Mouse (Mus musculus) midbrain, embryonic 16.5 days (tissue): ENCODE measurements around the gene Kcnk15. TPM values are rescaled to one million over a fixed set of nuclear protein-coding genes. Genes with fewer than 3 reads are reported as not detected.

Experiments
- ATAC-seq: fragments of 200-750 bp; cut with Nextera tagmentation; 2 replicates; pipeline ENCODE4 v1.8.0; 2017; ENCODE audit warnings: moderate TSS enrichment
- H3K27ac ChIP-seq: fragments of 300-500 bp; sonication (generic); 2 replicates; pipeline ENCODE4 v1.5.1; 2014; ENCODE audit warnings: mild to moderate bottlenecking, low read length, mixed read lengths
- H3K27me3 ChIP-seq: fragments of 300-500 bp; sonication (generic); 2 replicates; pipeline ENCODE4 v1.6.1; 2014; ENCODE audit warnings: low read depth, low read length, mixed read lengths; ENCODE audit not compliant: control insufficient read depth, insufficient read depth
- H3K36me3 ChIP-seq: fragments of 300-500 bp; sonication (generic); 2 replicates; pipeline ENCODE4 v1.6.1; 2014; ENCODE audit warnings: mild to moderate bottlenecking, low read length, moderate library complexity, mixed read lengths; ENCODE audit not compliant: control insufficient read depth, insufficient read depth
- H3K4me1 ChIP-seq: fragments of 300-500 bp; sonication (generic); 2 replicates; pipeline ENCODE4 v1.6.1; 2014; ENCODE audit warnings: mild to moderate bottlenecking, low read length, mixed read lengths; ENCODE audit not compliant: control insufficient read depth, insufficient read depth
- H3K4me2 ChIP-seq: fragments of 300-500 bp; sonication (generic); 2 replicates; pipeline ENCODE4 v1.6.1; 2014; ENCODE audit warnings: mild to moderate bottlenecking, low read length, mixed read lengths
- H3K4me3 ChIP-seq: fragments of 300-500 bp; sonication (generic); 2 replicates; pipeline ENCODE4 v1.5.1; 2014; ENCODE audit warnings: low read depth, mild to moderate bottlenecking, low read length, moderate library complexity, mixed read lengths
- H3K9ac ChIP-seq: fragments of 300-500 bp; sonication (generic); 2 replicates; pipeline ENCODE4 v1.6.1; 2014; ENCODE audit warnings: low read depth, low read length, mixed read lengths
- H3K9me3 ChIP-seq: fragments of 300-500 bp; sonication (generic); replicated peaks from 2 replicates; pipeline ENCODE4 v1.6.1; 2014; ENCODE audit warnings: mild to moderate bottlenecking, low read length, mixed read lengths; ENCODE audit not compliant: control insufficient read depth, poor library complexity, severe bottlenecking
- WGBS: fragments of 180-500 bp; shearing (Covaris S2); extraction: QIAGEN DNeasy Blood & Tissue Kit; methylation state at CpG from one replicate; pipeline ENCODE4 v1.1.7; 2014; 5-methylcytosine and 5-hydroxymethylcytosine counted together
- polyA plus RNA-seq: library from polyadenylated mRNA; unstranded; fragments of >200 nt; fragmentation: Nextera tagmentation; extraction: Ambion mirVana; gene quantifications from 2 replicates; pipeline ENCODE4 v1.2.1, GENCODE M21; 2015

The Kcnk15 gene
- polyA plus RNA-seq, 1 experiment from 2014 or later = 0.33 TPM

DNA sequence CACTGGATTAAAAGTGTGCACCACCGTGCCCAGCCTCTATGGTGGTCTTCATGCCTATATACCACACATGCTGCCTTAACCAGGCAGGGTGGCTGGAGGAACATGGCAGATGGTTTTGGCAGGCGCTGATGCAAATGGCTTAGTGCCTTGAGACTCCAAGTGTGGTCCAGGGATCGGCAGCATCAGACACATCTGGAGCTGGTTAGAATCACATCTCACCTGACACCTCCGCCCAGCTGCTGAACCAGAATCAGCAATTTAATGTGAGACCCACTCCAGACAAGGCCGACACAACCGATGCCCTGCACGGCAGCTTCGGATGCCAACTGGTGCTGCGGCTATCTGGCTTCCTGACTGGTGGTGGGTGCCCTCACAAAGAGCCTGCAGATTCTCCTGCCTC is 12.6 kb downstream of the Kcnk15 start:
- Histone ChIP-seq H3K9me3 (no peaks in the 10 kb centered on the region), H3K4me3 (no peak overlapping the region), H3K27ac (no peak overlapping the region), H3K27me3 (no peaks in the 10 kb centered on the region), H3K4me2 (no peak overlapping the region), H3K4me1 (no peaks in the 10 kb centered on the region), H3K9ac (no peak overlapping the region), H3K36me3 (peaks cover 8% of the 10 kb centered on the region; the same call in 1 of the 2 replicates)
- 90% methylated on average over 9 of the region's 9 CpGs for WGBS
- no peak for ATAC-seq

DNA sequence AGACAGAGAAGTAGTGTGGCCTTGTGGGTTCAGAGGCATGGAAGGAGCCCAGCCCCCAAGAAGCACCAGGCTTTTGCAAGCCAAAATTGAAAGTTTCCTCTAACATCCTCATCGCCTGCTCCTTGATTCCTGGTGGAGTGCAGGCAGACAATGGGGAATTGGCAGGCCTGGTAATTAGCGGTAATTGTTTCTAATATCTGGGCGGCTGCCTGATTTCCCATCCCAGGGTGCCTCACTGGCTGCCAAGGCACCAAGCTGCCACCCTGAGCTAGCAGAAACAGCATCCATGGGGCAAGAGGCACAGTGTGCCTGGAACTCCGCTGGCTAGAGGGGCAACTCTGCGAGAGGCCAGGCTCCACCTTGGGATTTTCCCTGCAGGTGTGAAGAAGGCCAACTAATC is 16.3 kb downstream of the Kcnk15 start:
- H3K4me3 ChIP-seq = no peak overlapping the region
- no peak overlapping the region for H3K9ac ChIP-seq
- H3K4me1 ChIP-seq = peaks cover 2% of the 10 kb centered on the region; the same call in 1 of the 2 replicates
- no peak for ATAC-seq
- WGBS = 51% methylated on average over 5 of the region's 5 CpGs
- no peaks in the 10 kb centered on the region for H3K9me3 ChIP-seq
- H3K27ac ChIP-seq = no peak overlapping the region
- no peak overlapping the region for H3K4me2 ChIP-seq
- H3K27me3 ChIP-seq = no peaks in the 10 kb centered on the region
- H3K36me3 ChIP-seq = no peaks in the 10 kb centered on the region

DNA sequence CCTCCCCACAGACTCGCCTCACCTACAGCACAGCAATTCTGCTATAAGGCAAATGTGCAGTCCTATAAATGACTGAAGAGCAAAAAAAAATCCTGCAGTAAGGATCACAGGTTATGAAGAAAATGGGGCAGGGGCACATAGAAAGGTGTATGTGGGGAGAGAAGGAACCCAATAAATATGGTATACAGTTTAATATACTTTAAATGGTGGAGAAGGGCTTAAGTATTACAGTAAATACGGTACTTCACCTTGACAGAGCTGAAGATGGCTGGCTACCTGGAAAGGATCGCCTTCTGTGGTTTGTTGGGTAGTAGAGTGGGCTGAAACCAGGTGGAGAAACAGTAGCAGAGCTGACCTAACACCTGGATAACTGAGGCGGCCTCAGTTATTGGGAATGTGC is 17.8 kb downstream of the Kcnk15 start:
- Histone ChIP-seq H3K9me3 (no peaks in the 10 kb centered on the region), H3K4me1 (peaks cover 16% of the 10 kb centered on the region; the same call in 1 of the 2 replicates), H3K36me3 (no peaks in the 10 kb centered on the region), H3K4me3 (no peak overlapping the region), H3K9ac (no peak overlapping the region), H3K27ac (no peak overlapping the region), H3K27me3 (no peaks in the 10 kb centered on the region), H3K4me2 (no peak overlapping the region)
- ATAC-seq = no peak
- 81% methylated on average over 4 of the region's 4 CpGs for WGBS

DNA sequence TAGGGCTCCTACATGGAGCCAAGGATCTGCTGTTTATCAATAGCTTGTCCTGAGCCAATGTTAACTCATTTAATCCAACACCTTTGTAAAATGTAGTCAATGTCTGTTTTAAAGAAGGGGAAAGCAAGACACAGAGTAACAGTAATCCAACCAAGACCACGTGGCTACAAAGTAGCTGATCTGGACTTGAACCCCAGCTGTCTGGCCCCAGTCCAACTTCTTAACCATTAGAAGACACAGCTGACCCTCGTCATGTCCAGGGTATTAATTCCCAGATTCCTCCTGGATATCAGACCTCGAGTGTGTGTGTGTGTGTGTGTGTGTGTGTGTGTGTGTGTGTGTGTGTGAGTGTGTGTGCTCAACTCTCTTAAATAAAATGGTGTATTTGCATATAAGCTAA is 18.5 kb downstream of the Kcnk15 start:
- no peak overlapping the region for H3K9ac ChIP-seq
- no peaks in the 10 kb centered on the region for H3K27me3 ChIP-seq
- 47% methylated on average over 3 of the region's 3 CpGs for WGBS
- no peak for ATAC-seq
- no peak overlapping the region for H3K4me2 ChIP-seq
- H3K9me3 ChIP-seq = no peaks in the 10 kb centered on the region
- H3K4me3 ChIP-seq = no peak overlapping the region
- no peaks in the 10 kb centered on the region for H3K36me3 ChIP-seq
- no peak overlapping the region for H3K27ac ChIP-seq
- peaks cover 18% of the 10 kb centered on the region for H3K4me1 ChIP-seq

DNA sequence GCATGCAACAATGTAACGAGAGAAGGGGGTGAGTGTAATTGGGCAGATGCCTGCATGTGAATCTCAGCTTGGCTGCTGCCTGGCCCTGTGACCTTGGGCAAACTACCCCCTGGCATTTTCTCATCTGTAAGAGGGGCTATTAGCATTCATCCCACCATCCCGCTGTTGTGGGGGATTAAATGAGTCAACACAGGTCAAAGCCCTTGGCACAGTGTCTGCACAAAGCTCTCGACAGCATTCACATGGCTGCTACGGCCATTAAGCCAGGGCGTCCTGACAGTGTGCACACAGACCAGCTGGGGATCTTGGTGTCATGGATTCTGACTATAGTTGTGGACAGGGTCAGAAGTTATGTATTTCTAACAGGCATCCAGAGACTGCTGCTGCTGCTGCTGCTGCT is 21.4 kb downstream of the Kcnk15 start:
- Histone ChIP-seq H3K9ac (peak overlapping the region; percentile 11), H3K9me3 (no peaks in the 10 kb centered on the region), H3K36me3 (no peaks in the 10 kb centered on the region), H3K4me2 (no peak overlapping the region), H3K4me1 (peaks cover 23% of the 10 kb centered on the region), H3K4me3 (no peak overlapping the region), H3K27ac (peak overlapping the region; percentile 2; the same call in 1 of the 2 replicates), H3K27me3 (no peaks in the 10 kb centered on the region)
- WGBS = 9% methylated on average over 5 of the region's 5 CpGs
- peak; percentile 54; the same call in 1 of the 2 replicates for ATAC-seq

DNA sequence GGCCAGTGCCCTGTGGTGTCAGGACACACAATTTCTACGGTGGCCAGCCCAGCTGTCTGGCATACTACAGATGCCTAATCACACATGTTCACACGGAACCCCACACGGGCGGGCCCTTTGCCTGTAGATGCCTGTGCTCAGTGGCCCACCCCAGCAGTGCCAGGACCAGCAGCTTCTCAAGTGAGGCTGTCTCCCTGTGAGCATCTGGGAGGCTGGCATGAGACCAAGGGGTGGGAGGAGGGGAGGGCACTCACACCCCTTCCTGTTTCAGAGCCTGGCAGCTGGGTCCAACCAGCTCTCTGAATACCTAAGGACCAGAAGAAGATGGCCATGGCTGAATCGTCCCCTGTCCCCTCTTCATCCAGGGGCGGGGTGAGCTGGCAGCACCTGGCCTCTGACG is 22.0 kb downstream of the Kcnk15 start:
- H3K4me2 ChIP-seq = no peak overlapping the region
- 57% methylated on average over 7 of the region's 7 CpGs for WGBS
- peaks cover 23% of the 10 kb centered on the region for H3K4me1 ChIP-seq
- peak; percentile 63 for ATAC-seq
- 0 out of 2 replicates have a peak overlapping the region, but pooled peaks have one; percentile 2 for H3K27ac ChIP-seq
- no peaks in the 10 kb centered on the region for H3K27me3 ChIP-seq
- no peaks in the 10 kb centered on the region for H3K36me3 ChIP-seq
- H3K9me3 ChIP-seq = no peaks in the 10 kb centered on the region
- H3K9ac ChIP-seq = peak overlapping the region; percentile 11; the same call in 1 of the 2 replicates
- no peak overlapping the region for H3K4me3 ChIP-seq

DNA sequence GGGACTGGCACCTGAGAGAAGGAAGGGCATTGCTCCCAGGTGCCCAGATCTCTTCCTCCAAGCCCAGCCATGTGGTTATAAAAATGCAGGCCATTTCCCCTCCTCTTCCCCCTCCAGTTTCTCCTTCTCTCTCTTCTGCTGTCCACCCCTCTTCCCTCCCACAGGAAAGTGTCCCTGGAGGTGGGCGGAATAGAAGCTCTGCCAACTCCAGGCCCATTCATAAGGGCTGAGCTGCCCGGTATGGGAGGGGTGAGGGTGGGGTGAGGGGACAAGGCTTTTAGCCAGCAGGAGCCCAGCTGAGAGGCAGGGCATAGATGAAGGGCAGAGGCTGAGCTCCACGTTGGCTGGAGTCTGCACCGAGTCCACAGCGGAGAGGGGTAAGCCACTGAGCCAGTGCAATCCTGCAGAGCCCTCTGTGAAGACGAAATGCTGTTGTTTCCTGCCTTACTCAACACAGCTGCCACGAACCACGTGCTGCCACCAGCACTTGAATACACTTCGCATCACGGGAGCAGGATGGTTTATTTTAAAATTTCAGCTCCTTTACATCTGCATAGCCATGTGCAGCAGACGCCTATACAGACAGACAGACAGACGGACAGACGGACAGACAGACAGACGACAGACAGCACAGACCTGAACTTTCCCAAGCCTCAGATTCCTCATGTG is 23.5 kb downstream of the Kcnk15 start:
- no peaks in the 10 kb centered on the region for H3K36me3 ChIP-seq
- no peaks in the 10 kb centered on the region for H3K27me3 ChIP-seq
- no peak for ATAC-seq
- H3K4me1 ChIP-seq = peaks cover 23% of the 10 kb centered on the region
- no peak overlapping the region for H3K27ac ChIP-seq
- no peaks in the 10 kb centered on the region for H3K9me3 ChIP-seq
- no peak overlapping the region for H3K9ac ChIP-seq
- no peak overlapping the region for H3K4me3 ChIP-seq
- 62% methylated on average over 14 of the region's 14 CpGs for WGBS
- H3K4me2 ChIP-seq = no peak overlapping the region

DNA sequence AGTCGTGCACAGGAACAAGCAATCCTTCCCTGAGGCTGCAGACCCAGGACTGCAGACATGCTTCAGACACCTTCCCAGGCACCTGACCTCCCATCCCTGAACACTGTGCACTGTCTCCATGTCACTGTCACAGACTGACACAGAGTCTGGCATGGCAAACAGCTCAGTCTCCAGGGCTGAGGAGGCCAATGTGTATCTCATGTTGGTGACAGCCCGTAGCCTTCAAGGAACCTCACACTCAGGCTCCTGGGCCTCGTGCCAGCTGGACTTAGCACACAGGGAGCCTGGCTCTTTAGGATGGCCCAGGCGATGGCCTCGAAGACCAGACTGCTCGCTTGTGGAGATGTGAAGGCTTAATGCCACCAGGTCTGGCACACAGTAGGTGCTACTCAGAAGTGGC is 27.4 kb downstream of the Kcnk15 start:
- 76% methylated on average over 6 of the region's 6 CpGs for WGBS
- H3K27me3 ChIP-seq = no peaks in the 10 kb centered on the region
- H3K4me1 ChIP-seq = peaks cover 10% of the 10 kb centered on the region
- H3K4me2 ChIP-seq = no peak overlapping the region
- H3K9ac ChIP-seq = no peak overlapping the region
- H3K9me3 ChIP-seq = no peaks in the 10 kb centered on the region
- H3K27ac ChIP-seq = no peak overlapping the region
- H3K4me3 ChIP-seq = no peak overlapping the region
- no peaks in the 10 kb centered on the region for H3K36me3 ChIP-seq
- no peak for ATAC-seq

DNA sequence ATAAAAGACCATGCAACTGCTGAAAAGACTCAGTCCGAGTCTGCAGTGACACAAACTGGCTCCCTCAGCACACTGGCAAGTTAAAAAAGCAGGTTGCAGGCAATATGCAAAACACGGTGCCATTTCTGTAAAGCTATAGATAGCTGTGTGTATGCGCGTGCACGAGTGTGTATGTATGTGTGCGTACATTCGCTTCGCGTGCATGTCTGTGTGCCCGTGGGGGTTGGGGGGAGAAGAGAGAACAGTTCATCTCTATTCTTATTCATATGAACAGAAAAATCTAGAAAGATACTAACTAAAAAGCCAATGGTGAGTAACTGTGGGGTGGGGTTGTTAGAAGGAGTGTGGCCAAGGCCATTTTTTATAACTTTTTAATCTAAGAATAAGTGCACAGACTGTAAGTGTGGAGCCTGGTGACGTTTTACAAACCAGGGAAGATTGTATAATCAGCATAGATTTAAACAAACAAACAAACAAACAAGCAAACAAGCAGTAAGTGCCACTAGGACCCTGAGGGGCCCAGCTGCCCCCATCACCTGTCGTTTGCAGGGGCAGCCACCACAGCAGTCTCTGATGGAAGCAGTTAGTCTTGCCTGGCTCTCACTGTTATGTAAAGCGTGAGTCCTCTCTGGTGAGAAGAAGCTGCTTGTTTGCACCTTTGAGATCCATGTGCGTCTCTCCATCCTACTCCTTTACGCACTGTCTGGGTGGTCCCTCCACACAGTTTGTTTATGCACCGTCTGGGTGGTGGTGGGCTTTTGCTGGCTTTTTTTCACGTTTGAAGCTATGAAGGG is 29.6 kb downstream of the Kcnk15 start:
- Histone ChIP-seq H3K36me3 (no peaks in the 10 kb centered on the region), H3K4me2 (no peak overlapping the region), H3K27me3 (no peaks in the 10 kb centered on the region), H3K9me3 (no peaks in the 10 kb centered on the region), H3K9ac (no peak overlapping the region), H3K4me3 (no peak overlapping the region), H3K4me1 (no peaks in the 10 kb centered on the region), H3K27ac (no peak overlapping the region)
- WGBS = 70% methylated on average over 17 of the region's 17 CpGs
- ATAC-seq = no peak
